Mouse (Mus musculus) limb, embryonic 14.5 days (tissue): ENCODE measurements at regions not wholly inside any gene's neighbourhood (a gene's known extent, or its start where the extent isn't known, plus 50 kb on each side); places are given as distances from the start of the nearest gene placed in this dataset.

Experiments used
- ATAC-seq: fragments of 200-750 bp; cut with Nextera tagmentation; 2 replicates; pipeline ENCODE4 v1.8.0; 2017; ENCODE audit warnings: low read depth, moderate number of reproducible peaks, moderate TSS enrichment; ENCODE audit not compliant: low FRiP score
- DNase-seq: peaks from one replicate; pipeline ENCODE4 v3.0.0-alpha.2; 2015; ENCODE audit warnings: low spot score
- H3K27ac ChIP-seq: fragments of 300-500 bp; sonication (generic); replicated peaks from 2 replicates; pipeline ENCODE4 v1.5.1; 2014; ENCODE audit warnings: low read depth, mild to moderate bottlenecking, low read length, moderate library complexity, mixed read lengths
- H3K27me3 ChIP-seq: fragments of 300-500 bp; sonication (generic); 2 replicates; pipeline ENCODE4 v1.6.1; 2014; ENCODE audit warnings: low read length, mixed read lengths; ENCODE audit not compliant: control insufficient read depth, insufficient read depth
- H3K36me3 ChIP-seq: fragments of 300-500 bp; sonication (generic); 2 replicates; pipeline ENCODE4 v1.6.1; 2014; ENCODE audit warnings: mild to moderate bottlenecking, low read length, moderate library complexity, mixed read lengths; ENCODE audit not compliant: control insufficient read depth, insufficient read depth
- H3K4me1 ChIP-seq: fragments of 300-500 bp; sonication (generic); 2 replicates; pipeline ENCODE4 v1.6.1; 2014; ENCODE audit warnings: antibody characterized with exemption, low read length, mixed read lengths; ENCODE audit not compliant: control insufficient read depth, insufficient read depth
- H3K4me2 ChIP-seq: fragments of 300-500 bp; sonication (generic); replicated peaks from 2 replicates; pipeline ENCODE4 v1.6.1; 2014; ENCODE audit warnings: low read depth, mild to moderate bottlenecking, low read length, moderate library complexity; ENCODE audit not compliant: severe bottlenecking
- H3K4me3 ChIP-seq: fragments of 300-500 bp; sonication (generic); replicated peaks from 2 replicates; pipeline ENCODE4 v1.5.1; 2014; ENCODE audit warnings: low read length
- H3K9ac ChIP-seq: fragments of 300-500 bp; sonication (generic); 2 replicates; pipeline ENCODE4 v1.6.1; 2014; ENCODE audit warnings: mild to moderate bottlenecking, low read depth, low read length, moderate library complexity; ENCODE audit not compliant: severe bottlenecking
- H3K9me3 ChIP-seq: fragments of 300-500 bp; sonication (generic); 2 replicates; pipeline ENCODE4 v1.6.1; 2016; ENCODE audit warnings: low read length; ENCODE audit not compliant: control insufficient read depth
- POLR2A ChIP-seq: fragments of 200-500 bp; IDR thresholded peaks from 2 replicates; pipeline ENCODE4 v1.8.0; 2012; ENCODE audit warnings: inconsistent platforms, mild to moderate bottlenecking, moderate library complexity, borderline replicate concordance; ENCODE audit not compliant: insufficient read depth, insufficient read length; ENCODE audit errors: extremely low read depth
- WGBS: fragments of 180-500 bp; shearing (Covaris S2); extraction: QIAGEN DNeasy Blood & Tissue Kit; methylation state at CpG from one replicate; pipeline ENCODE4 v1.1.7; 2014; 5-methylcytosine and 5-hydroxymethylcytosine counted together

- H3K9ac ChIP-seq = no peak overlapping the region
- no peak overlapping the region for H3K27ac ChIP-seq
- no peak for DNase-seq
- no peaks in the 10 kb centered on the region for H3K36me3 ChIP-seq
- WGBS = 67% methylated on average over 5 of the region's 5 CpGs
- H3K4me3 ChIP-seq = no peak overlapping the region
- no peak for TF ChIP-seq POLR2A
- ATAC-seq = no peak
- H3K27me3 ChIP-seq = no peaks in the 10 kb centered on the region
- H3K9me3 ChIP-seq = no peaks in the 10 kb centered on the region
- peaks cover 16% of the 10 kb centered on the region for H3K4me1 ChIP-seq
- H3K4me2 ChIP-seq = no peak overlapping the region
Observed at GRCm38 (mm10) chr13:102573286-102573921, 120.0 kb upstream of the Cd180 start.

DNA sequence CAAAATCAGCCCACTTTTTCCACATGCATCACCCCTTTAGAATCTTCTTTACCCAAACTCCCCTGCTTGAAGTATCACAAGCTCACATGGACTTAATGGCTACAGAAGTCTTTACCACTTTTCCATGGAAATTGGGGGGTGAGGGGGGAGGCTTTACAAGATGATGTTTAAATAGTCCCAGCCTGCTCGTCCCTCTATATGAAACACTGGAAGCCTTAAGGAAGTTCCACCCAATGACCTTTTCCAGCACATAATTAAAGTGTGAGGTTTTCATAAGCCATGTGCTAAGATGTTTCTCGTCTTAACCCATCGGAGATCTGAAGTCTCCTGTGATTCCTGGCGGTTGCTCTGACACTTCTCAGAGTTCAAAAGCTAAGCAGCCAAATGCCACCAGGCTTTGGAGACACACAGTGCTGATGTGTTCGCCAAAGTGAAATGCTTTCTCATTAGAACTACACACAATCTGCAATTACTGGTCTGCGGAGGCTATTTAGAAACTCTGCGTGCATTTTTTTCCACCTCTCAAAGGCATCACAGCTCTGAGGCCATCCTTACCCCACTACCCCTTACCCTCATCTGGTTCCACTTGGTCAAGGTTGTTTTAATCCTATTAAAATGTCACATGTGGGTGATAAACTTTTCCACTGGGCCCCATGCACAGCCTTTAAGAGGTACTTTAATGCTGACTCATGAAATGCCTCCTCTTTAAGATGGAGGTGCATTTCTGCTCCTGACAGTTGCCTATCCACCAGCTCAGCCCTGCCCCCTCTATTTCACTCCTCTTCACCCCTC, 116.3 kb upstream of the Cd180 start:
- Histone ChIP-seq H3K9me3 (no peaks in the 10 kb centered on the region), H3K4me2 (no peak overlapping the region), H3K36me3 (no peaks in the 10 kb centered on the region), H3K4me1 (peaks cover 16% of the 10 kb centered on the region), H3K27ac (no peak overlapping the region), H3K27me3 (no peaks in the 10 kb centered on the region), H3K4me3 (no peak overlapping the region), H3K9ac (no peak overlapping the region)
- 21% methylated on average over 7 of the region's 7 CpGs for WGBS
- peak; percentile 88 for ATAC-seq
- TF ChIP-seq POLR2A = no peak
- peak; percentile 65 for DNase-seq

DNA sequence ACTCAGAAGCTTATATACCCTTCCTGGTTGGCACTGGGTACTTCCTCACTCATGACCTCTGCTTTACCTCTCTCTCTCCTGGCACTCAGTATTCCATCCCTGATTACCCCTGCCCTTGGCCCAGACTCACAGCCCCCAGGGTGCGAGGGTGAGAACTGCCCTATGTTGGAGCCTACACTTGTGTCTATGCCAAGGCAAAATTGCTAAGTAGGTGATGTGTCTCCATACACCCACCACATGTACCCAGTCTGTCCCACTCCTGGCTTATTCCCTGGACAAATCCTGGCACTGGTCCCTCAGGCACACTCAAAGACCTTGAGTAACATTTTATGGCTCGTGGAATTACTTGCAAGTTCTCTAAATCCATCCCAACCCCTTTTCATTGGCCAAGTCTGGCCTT, 114.5 kb upstream of the Cd180 start:
- Histone ChIP-seq H3K9me3 (no peaks in the 10 kb centered on the region), H3K27ac (no peak overlapping the region), H3K4me3 (no peak overlapping the region), H3K27me3 (no peaks in the 10 kb centered on the region), H3K9ac (no peak overlapping the region), H3K4me2 (no peak overlapping the region), H3K36me3 (no peaks in the 10 kb centered on the region), H3K4me1 (peaks cover 16% of the 10 kb centered on the region)
- WGBS = 61% methylated on average over 2 of the region's 2 CpGs
- no peak for TF ChIP-seq POLR2A
- ATAC-seq = no peak
- DNase-seq = no peak

GRCm38 (mm10) chr13:102579638-102580037, 113.7 kb upstream of the Cd180 start:
- H3K27ac ChIP-seq = no peak overlapping the region
- H3K9ac ChIP-seq = no peak overlapping the region
- no peaks in the 10 kb centered on the region for H3K9me3 ChIP-seq
- 88% methylated on average over 3 of the region's 3 CpGs for WGBS
- no peak overlapping the region for H3K4me2 ChIP-seq
- no peak for TF ChIP-seq POLR2A
- DNase-seq (no peak), ATAC-seq (no peak)
- H3K36me3 ChIP-seq = no peaks in the 10 kb centered on the region
- H3K4me1 ChIP-seq = peaks cover 16% of the 10 kb centered on the region
- H3K27me3 ChIP-seq = no peaks in the 10 kb centered on the region
- no peak overlapping the region for H3K4me3 ChIP-seq

DNA sequence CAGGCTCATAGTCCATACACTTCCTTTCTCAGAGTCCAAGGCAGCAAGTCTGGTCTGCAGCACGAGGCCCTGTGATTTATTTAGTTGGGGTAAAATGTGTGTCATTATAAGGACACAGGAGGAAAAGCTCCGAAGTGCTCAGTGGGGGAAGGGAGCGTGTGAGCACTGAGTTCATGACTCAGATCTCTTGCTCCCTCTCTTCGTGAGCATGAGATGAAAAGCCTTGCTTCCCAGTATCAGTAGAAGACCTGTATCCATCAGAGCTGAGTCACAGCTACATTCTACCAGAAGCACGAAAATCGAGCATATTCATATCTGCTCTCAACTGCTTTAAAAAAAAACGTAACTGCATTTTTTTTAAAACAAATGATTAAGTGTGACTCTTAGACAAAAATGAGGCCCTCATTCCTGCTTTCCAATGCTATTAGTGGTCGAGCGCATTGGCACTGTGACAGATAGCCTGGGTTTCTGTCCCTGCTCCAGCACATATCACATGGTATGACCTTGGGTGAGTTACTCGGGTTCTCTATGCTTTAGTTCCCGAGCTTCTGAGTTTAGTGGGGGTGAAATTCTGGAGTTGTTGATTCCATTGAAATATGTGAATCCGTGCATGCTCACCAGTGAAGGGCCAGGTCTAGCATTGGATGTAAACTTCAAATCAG, 109.2 kb upstream of the Cd180 start:
- Histone ChIP-seq H3K27ac (no peak overlapping the region), H3K4me1 (no peaks in the 10 kb centered on the region; the same call in 1 of the 2 replicates), H3K27me3 (no peaks in the 10 kb centered on the region), H3K9me3 (no peaks in the 10 kb centered on the region), H3K36me3 (no peaks in the 10 kb centered on the region), H3K4me2 (no peak overlapping the region), H3K4me3 (no peak overlapping the region), H3K9ac (no peak overlapping the region)
- no peak for ATAC-seq
- WGBS = 66% methylated on average over 12 of the region's 12 CpGs
- no peak for DNase-seq
- TF ChIP-seq POLR2A = no peak
